Mouse (Mus musculus) forebrain, postnatal 0 days (tissue): ENCODE measurements at regions not wholly inside any gene's neighbourhood (a gene's known extent, or its start where the extent isn't known, plus 50 kb on each side); places are given as distances from the start of the nearest gene placed in this dataset.
A peak's percentile ranks its signal among the peaks of the same experiment; 100 is the strongest.

Experiments
- ATAC-seq: fragments of 200-750 bp; cut with Nextera tagmentation; 2 replicates; pipeline ENCODE4 v1.8.0; 2017; ENCODE audit warnings: mild to moderate bottlenecking, moderate library complexity
- DNase-seq: peaks from one replicate; pipeline ENCODE4 v3.0.0-alpha.2; 2015
- H3K27ac ChIP-seq: fragments of 300-500 bp; sonication (generic); 2 replicates; pipeline ENCODE4 v1.5.1; 2014; ENCODE audit warnings: low read depth, mild to moderate bottlenecking, antibody characterized with exemption, low read length, moderate library complexity, mixed read lengths
- H3K27me3 ChIP-seq: fragments of 300-500 bp; sonication (generic); 2 replicates; pipeline ENCODE4 v1.6.1; 2014; ENCODE audit warnings: mild to moderate bottlenecking, low read length, mixed read lengths; ENCODE audit not compliant: insufficient read depth
- H3K36me3 ChIP-seq: fragments of 300-500 bp; sonication (generic); 2 replicates; pipeline ENCODE4 v1.6.1; 2014; ENCODE audit warnings: mild to moderate bottlenecking, moderate library complexity; ENCODE audit not compliant: insufficient read depth
- H3K4me1 ChIP-seq: fragments of 300-500 bp; sonication (generic); 2 replicates; pipeline ENCODE4 v1.6.1; 2014; ENCODE audit warnings: antibody characterized with exemption; ENCODE audit not compliant: insufficient read depth
- H3K4me2 ChIP-seq: fragments of 300-500 bp; sonication (generic); 2 replicates; pipeline ENCODE4 v1.6.1; 2014; ENCODE audit warnings: low read depth, mild to moderate bottlenecking, moderate library complexity
- H3K4me3 ChIP-seq: fragments of 300-500 bp; sonication (generic); 2 replicates; pipeline ENCODE4 v1.5.1; 2014; ENCODE audit warnings: low read depth, low read length, mixed read lengths
- H3K9ac ChIP-seq: fragments of 300-500 bp; sonication (generic); 2 replicates; pipeline ENCODE4 v1.6.1; 2014; ENCODE audit warnings: mild to moderate bottlenecking
- H3K9me3 ChIP-seq: fragments of 300-500 bp; sonication (generic); 2 replicates; pipeline ENCODE4 v1.6.1; 2016; ENCODE audit warnings: low read length
- CTCF ChIP-seq: sonication (generic); IDR thresholded peaks from 2 replicates; pipeline ENCODE4 v1.5.1; 2016; ENCODE audit warnings: antibody characterized with exemption, control low read depth, low read depth
- WGBS: fragments of 180-500 bp; shearing (Covaris S2); extraction: QIAGEN DNeasy Blood & Tissue Kit; methylation state at CpG from one replicate; pipeline ENCODE4 v1.1.7; 2014; 5-methylcytosine and 5-hydroxymethylcytosine counted together

DNA sequence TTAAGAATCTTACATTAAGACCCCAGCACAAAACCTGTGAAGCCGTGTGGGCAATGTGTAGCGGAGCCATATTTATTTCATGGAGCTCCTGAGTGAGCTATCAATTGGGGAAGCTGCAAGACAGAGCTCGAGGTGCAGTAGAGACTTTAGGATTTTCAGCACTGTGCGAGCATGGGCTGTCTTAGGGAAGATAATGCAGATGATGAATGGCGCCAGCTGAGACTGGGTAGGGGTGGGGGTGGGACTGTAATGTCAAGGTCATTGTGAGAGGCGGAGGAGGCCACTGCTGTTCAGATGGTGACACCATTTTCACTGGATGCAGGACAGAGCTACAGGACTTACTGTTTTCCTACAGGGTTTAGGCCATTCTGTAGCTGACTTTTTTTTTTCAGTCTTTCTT is 322.8 kb upstream of the Fam98a start:
- no peaks in the 10 kb centered on the region for H3K27me3 ChIP-seq
- no peaks in the 10 kb centered on the region for H3K9me3 ChIP-seq
- TF ChIP-seq CTCF = no peak
- ATAC-seq = no peak
- WGBS = 92% methylated on average over 6 of the region's 6 CpGs
- no peaks in the 10 kb centered on the region for H3K36me3 ChIP-seq
- H3K4me1 ChIP-seq = no peaks in the 10 kb centered on the region
- H3K4me2 ChIP-seq = no peak overlapping the region
- H3K4me3 ChIP-seq = no peak overlapping the region
- no peak overlapping the region for H3K9ac ChIP-seq
- DNase-seq = no peak
- no peak overlapping the region for H3K27ac ChIP-seq

DNA sequence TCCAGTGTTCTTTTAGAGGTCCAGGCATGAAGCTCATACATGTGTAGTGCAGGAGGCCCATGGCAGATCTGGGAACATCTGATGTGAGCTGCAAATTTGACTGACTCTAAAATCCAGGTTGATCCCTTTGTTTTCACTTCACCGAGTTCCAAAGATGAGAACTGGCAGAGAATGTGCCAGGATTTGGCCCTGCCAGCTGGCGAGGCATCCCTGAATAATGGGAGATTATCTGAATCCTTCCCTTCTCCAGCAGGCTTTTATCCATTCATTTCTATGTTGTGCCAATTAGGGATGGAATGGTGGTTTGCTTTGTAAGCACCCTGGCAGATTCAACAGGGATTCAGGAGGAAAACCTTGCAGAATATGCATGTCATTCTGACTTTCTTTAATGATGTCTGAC is 318.7 kb upstream of the Fam98a start:
- Histone ChIP-seq H3K4me1 (no peaks in the 10 kb centered on the region), H3K9ac (no peak overlapping the region), H3K9me3 (no peaks in the 10 kb centered on the region), H3K27ac (no peak overlapping the region), H3K4me2 (no peak overlapping the region), H3K27me3 (no peaks in the 10 kb centered on the region), H3K4me3 (no peak overlapping the region), H3K36me3 (no peaks in the 10 kb centered on the region)
- peak; percentile 66 for DNase-seq
- 8% methylated on average over 2 of the region's 2 CpGs for WGBS
- peak; percentile 29; the same call in 1 of the 2 replicates for ATAC-seq
- TF ChIP-seq CTCF = no peak

DNA sequence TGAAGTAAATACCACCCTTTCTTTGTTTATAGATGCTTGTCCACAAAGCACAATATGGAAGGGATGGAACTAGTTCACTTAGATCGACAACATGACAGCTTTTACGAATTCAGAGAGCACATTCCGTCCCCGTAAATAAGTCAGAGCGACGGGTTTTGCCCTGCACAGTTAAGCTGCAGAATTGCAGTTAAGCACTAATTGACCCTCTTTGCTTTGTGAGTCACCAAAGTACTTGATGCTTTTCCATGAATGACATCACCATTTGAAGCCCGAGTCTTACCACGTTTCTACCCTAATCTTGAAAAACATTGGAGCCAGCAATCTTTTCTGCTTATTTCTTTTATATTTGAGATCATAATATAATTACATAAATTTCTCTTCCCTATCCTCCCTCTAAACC is 305.3 kb upstream of the Fam98a start:
- Histone ChIP-seq H3K4me3 (no peak overlapping the region), H3K36me3 (no peaks in the 10 kb centered on the region), H3K9ac (no peak overlapping the region), H3K27me3 (no peaks in the 10 kb centered on the region), H3K9me3 (no peaks in the 10 kb centered on the region), H3K4me1 (no peaks in the 10 kb centered on the region), H3K4me2 (no peak overlapping the region), H3K27ac (no peak overlapping the region)
- TF ChIP-seq CTCF = no peak
- DNase-seq = no peak
- ATAC-seq = no peak
- 25% methylated on average over 8 of the region's 8 CpGs for WGBS

DNA sequence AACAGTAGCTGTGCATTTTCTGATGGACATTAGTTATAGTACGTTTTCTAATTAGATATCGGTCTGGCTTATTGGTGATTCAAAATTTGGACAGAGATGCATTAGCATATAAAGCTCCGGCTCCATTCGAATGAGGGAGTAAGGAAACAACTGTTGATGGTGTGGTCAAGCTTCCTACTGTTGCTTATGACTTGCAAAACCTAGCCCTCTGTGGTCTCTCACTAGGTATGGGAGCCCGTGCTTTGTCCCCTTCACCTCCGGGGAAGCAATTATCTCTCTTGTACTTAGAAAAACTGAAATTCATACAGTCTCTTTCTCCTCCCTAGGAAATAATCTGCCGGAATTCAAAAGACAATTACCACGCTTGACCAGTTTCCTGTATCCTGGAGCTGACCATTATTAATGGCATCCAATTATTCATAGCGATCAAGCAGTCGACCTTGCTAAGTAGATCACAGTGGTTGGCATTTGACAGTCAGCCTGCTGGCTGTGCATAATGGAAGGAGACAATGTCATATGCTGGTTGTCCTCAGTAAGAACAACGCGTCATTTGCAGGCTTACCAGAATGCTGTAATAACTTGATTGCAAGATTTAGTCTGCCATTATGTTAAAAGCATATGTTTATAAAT is 264.4 kb upstream of the Fam98a start:
- TF ChIP-seq CTCF = no peak
- H3K27me3 ChIP-seq = no peaks in the 10 kb centered on the region
- no peak overlapping the region for H3K9ac ChIP-seq
- 21% methylated on average over 12 of the region's 12 CpGs for WGBS
- H3K4me2 ChIP-seq = no peak overlapping the region
- H3K36me3 ChIP-seq = no peaks in the 10 kb centered on the region
- H3K4me3 ChIP-seq = no peak overlapping the region
- H3K9me3 ChIP-seq = no peaks in the 10 kb centered on the region
- no peak for ATAC-seq
- H3K4me1 ChIP-seq = no peaks in the 10 kb centered on the region
- no peak for DNase-seq
- no peak overlapping the region for H3K27ac ChIP-seq

DNA sequence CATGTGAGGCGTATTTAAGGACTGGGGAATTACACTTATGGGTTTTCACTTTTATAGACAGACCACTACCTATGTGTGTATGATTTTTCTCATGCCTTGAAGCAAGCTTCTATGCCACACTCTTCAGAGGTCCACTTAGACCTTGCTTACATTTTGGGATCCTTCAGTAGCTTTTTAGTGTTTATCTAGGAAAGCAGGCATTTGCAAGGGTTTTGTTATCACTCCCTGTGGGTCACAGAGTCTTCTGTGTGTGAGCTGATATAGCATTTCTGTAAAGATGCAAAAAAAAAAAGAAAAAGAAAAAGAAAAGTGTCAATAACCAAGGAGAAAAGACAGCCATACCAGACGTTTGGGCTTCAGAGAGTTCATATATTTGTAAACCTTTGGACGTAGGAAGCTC is 260.4 kb upstream of the Fam98a start:
- no peaks in the 10 kb centered on the region for H3K36me3 ChIP-seq
- H3K4me2 ChIP-seq = no peak overlapping the region
- H3K4me1 ChIP-seq = 0 out of 2 replicates have a peak, but pooled peaks cover 2% of the 10 kb centered on the region
- H3K27ac ChIP-seq = no peak overlapping the region
- 81% methylated on average over 3 of the region's 3 CpGs for WGBS
- ATAC-seq (no peak), DNase-seq (no peak)
- H3K9me3 ChIP-seq = no peaks in the 10 kb centered on the region
- H3K27me3 ChIP-seq = no peaks in the 10 kb centered on the region
- H3K4me3 ChIP-seq = no peak overlapping the region
- no peak for TF ChIP-seq CTCF
- no peak overlapping the region for H3K9ac ChIP-seq

DNA sequence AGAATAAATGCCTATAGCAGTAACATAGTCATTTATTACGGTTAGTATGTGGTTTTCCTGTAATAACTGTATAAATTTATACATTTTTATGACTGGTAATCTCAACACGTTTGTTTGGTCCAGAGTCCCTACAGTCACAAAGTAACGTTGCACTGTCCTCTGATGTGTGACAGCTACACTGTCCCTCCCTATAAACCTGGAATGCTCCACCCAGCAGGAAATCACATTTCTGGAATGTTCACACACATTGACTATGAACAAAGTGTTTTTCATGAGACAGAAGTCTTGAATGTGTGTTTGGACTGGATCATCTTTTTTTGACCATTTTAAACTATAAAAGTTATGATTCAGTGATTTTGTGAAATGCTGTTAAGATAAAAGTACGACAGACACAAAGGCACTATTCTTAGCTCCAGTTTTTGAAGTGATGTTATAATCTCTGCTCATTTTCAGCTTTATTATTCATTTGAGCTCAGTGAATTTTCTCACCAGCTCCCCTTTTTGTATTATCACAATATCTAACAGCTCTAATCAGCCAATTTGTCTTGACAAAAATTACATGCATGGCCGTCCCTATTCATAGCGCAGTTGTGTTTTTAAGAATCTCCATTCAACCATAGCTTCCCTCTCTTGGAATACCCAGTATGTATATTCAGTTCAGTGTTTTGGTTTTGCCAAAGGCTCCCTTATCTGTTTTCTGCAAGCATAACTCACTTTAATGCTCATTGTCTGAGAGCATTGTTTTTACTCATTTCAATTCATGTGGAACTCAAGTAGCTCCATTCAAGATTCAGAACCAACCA is 257.0 kb upstream of the Fam98a start:
- no peak overlapping the region for H3K4me2 ChIP-seq
- H3K27me3 ChIP-seq = no peaks in the 10 kb centered on the region
- H3K4me1 ChIP-seq = 0 out of 2 replicates have a peak, but pooled peaks cover 2% of the 10 kb centered on the region
- H3K4me3 ChIP-seq = no peak overlapping the region
- TF ChIP-seq CTCF = no peak
- no peaks in the 10 kb centered on the region for H3K36me3 ChIP-seq
- H3K9ac ChIP-seq = no peak overlapping the region
- WGBS = 17% methylated on average over 6 of the region's 6 CpGs
- ATAC-seq (peak; percentile 27; the same call in 1 of the 2 replicates), DNase-seq (no peak)
- H3K27ac ChIP-seq = no peak overlapping the region; the same call in 1 of the 2 replicates
- H3K9me3 ChIP-seq = no peaks in the 10 kb centered on the region

DNA sequence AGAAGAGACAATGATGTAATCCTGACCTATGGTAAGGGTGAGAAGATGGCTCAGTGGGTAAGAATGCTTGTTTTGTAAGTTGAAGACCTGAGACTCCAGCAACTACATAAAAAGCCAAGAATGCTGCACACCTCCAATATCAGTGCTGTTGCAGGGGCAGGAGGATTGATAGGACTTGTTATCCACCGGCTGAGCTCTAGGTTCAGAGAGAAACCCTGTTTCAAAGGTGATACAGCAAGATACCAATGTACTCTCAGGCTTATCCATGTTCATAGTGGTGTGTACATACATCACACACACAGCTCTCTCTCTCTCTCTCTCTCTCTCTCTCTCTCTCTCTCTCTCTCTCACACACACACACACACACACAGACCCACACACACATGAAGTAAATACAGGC is 256.3 kb upstream of the Fam98a start:
- no peaks in the 10 kb centered on the region for H3K36me3 ChIP-seq
- WGBS = 34% methylated on average over 1 of the region's 1 CpGs
- no peak overlapping the region for H3K4me3 ChIP-seq
- DNase-seq (no peak), ATAC-seq (no peak)
- no peaks in the 10 kb centered on the region for H3K9me3 ChIP-seq
- no peak overlapping the region for H3K4me2 ChIP-seq
- H3K27me3 ChIP-seq = no peaks in the 10 kb centered on the region
- H3K27ac ChIP-seq = no peak overlapping the region
- H3K9ac ChIP-seq = no peak overlapping the region
- 0 out of 2 replicates have a peak, but pooled peaks cover 2% of the 10 kb centered on the region for H3K4me1 ChIP-seq
- TF ChIP-seq CTCF = no peak
